Mouse (Mus musculus): ENCODE results near the gene Lekr1. TPM values are rescaled to one million over a fixed set of nuclear protein-coding genes. Genes with fewer than 3 reads are reported as not detected.
"Not testable (repeated sequence)": the region's sequence is repeated elsewhere in the genome, so short reads cannot be mapped to it uniquely, and the experiment has no call there.

Lekr1 gene
- total RNA-seq, 2 experiments from 2014 or later, result 2.3 to 2.4 TPM

DNA sequence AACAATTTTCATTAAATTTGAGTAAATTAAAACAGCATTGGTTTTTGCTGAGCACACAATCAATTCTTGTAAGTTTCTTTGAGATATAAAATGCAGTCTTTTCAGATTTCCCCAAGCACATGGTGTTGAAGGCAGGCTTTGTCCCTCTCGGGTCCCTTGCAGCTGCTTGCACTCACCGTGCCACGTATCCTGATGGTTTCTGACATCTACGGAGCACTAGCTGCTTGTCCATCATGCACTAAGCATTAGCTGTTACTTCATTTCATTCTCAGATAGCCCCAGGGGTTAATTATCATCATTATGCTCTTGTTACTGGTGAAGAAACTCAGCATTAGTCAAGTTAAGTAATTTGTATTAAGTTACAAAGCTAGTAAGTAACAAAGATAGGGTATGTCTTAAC is 78.9 kb downstream of the Lekr1 start:
- DNase-seq, result no peak
- intact Hi-C loops (cut with DNase I), result no loop called here

GRCm38 (mm10) chr3:65764511-65765508 is 98.8 kb downstream of the Lekr1 start:
- DNase-seq, result no peak
- intact Hi-C loops (cut with DNase I), result no loop called here

GRCm38 (mm10) chr3:65766387-65766786 is 100.4 kb downstream of the Lekr1 start:
- no peak for DNase-seq
- intact Hi-C loops (cut with DNase I), result no loop called here

GRCm38 (mm10) chr3:65767202-65767862 is 101.3 kb downstream of the Lekr1 start:
- no peak for DNase-seq
- intact Hi-C loops (cut with DNase I), result no loop called here

DNA sequence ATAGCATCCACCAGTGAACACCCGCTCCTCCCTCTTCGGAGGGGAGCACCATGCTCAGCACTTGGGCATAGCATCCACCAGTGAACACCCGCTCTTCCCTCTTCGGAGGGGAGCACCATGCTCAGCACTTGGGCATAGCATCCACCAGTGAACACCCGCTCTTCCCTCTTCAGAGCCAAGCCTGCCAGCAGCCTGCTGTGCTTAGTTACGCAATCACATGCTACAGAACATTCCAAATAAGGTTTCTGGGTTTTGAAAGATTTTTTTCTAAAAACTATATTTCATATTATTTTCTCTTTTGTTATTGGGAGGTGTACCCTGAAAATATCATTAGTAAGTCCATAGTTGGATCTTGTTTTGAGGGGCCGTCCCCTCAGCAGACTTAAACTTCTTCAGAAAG is 103.6 kb downstream of the Lekr1 start:
- intact Hi-C loops (cut with DNase I); DNase-seq: not testable (repeated sequence)

DNA sequence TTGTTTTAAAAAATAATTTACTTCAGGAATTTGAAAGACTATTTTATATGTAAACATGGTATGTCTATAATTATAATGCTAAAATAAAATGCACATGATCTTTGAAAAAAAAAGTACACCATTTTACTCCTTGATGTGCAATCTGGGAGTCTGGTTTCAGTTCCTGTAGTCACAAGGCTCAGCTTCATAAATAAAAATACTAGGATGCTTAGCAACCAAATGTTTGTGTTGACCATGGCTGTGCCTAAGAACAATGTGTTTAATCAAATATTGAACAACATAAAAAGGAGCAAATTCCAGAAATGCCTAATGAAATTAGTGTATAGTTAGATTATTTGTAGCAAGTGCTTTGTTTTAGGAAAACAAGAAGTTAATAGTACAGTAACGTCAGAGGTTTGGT is 107.9 kb downstream of the Lekr1 start:
- intact Hi-C loops (cut with DNase I), result no loop called here
- no peak for DNase-seq

DNA sequence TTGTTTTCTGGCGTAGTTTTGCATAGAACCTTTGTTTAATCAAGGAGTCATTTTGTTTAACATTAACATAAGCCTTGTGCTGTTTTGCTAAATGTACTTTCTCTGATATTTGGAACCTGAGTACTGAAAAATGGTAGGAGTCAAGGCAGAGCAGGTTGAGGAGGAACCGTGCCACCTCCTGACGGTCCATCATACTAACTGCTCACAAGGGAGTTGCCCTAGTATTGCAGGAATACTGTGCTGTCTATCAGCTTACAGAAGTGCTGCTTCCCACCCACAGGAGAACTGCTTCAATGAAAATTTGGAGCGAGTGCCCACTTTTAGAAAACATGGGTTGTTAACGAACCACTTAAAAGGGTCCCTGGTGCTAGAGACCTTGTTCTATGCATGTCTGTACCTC is 109.1 kb downstream of the Lekr1 start:
- intact Hi-C loops (cut with DNase I), result no loop called here
- no peak for DNase-seq

DNA sequence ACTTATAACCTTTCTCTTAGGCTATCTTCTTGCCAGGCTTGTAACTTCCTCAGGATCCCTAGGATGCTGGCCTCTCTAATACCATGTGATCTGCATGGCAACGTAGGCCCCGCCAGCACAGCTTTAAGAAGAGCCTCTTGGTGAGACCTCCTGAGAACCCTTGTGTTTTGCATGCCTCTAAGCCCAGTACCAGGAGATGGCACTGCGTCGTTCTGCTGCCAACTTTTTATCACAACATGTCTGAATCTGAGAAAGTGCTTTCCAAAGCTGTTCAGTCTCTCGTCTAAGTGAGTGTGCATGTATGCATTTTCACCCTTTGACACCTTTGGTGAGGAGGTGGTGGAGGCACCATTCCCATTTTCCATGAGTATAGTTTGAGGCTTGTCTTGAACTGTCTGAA is 116.2 kb downstream of the Lekr1 start:
- DNase-seq, result no peak
- intact Hi-C loops (cut with DNase I), result no loop called here

GRCm38 (mm10) chr3:65790076-65790685 is 124.2 kb downstream of the Lekr1 start:
- intact Hi-C loops (cut with DNase I), result no loop called here
- no peak for DNase-seq

DNA sequence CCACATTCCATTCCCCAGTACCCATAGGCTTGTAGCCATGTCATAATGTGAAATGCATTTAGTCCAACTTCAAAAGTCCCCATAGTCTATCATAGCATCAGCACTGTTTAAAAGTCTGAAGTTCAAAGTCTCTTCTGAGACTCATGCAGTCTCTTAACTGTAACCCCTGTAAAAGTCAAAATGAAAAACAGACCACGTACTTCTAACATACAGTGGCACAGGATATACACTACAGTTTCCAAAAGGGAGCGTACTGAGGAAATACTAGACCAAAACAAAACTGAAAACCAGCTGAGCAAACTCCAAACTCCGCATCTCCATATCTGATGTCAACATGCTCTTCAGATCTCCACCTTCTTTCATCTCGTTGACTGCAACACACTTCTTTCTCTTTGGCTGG is 127.5 kb downstream of the Lekr1 start:
- no peak for DNase-seq
- intact Hi-C loops (cut with DNase I), result no loop called here

GRCm38 (mm10) chr3:65794711-65795110 is 128.7 kb downstream of the Lekr1 start:
- DNase-seq, result no peak
- intact Hi-C loops (cut with DNase I), result no loop called here

- DNase-seq, result no peak
- intact Hi-C loops (cut with DNase I), result no loop called here
These were observed 131.5 kb downstream of the Lekr1 start for GRCm38 (mm10) chr3:65797345-65798137.

GRCm38 (mm10) chr3:65800962-65801361 is 134.9 kb downstream of the Lekr1 start:
- intact Hi-C loops (cut with DNase I), result no loop called here
- DNase-seq, result no peak

GRCm38 (mm10) chr3:65802185-65802584 is 136.2 kb downstream of the Lekr1 start:
- DNase-seq, result no peak
- intact Hi-C loops (cut with DNase I), result no loop called here

DNA sequence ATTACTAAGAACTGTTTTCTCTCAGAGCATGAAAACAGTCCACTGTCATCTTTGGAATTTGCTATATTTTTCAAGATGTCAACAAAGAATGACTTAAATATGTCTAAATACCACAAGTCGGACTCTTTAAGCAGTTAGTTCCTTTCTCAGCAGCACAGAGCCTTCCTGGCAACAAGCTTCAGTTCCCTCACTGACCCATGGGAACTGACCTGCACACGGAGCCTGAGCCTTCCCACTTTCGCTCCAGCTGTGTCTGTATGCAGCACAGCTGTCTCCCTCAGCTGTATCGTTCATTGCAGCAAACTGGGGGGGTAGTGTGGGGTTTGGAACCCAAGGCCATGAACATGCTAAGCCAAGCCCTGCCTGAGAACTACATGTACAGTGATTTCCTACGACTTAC is 136.8 kb downstream of the Lekr1 start:
- intact Hi-C loops (cut with DNase I), result no loop called here
- peak; percentile 13 to 14 for DNase-seq

GRCm38 (mm10) chr3:65814881-65815280 is 148.9 kb downstream of the Lekr1 start:
- DNase-seq, result no peak
- intact Hi-C loops (cut with DNase I), result no loop called here

DNA sequence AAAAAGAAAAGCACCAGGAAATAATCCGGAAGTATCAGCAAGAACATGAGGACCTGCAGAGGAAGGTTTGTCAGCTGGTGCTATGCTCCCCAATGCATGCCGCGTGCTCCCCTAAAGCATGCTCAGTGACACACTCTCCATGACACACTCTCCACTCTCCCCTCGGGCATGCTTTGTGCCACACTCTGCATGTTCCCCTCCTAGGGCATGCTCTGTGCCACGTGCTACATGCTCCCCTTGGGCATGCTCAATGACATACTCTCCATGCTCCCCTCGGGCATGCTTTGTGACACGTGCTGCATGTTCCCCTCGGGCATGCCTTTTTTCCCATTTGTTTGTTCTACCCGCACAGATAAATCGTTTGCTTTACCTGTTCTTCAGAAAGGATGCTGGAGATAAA is 150.0 kb downstream of the Lekr1 start:
- DNase-seq, result no peak
- intact Hi-C loops (cut with DNase I), result no loop called here

GRCm38 (mm10) chr3:65818597-65818996 is 152.6 kb downstream of the Lekr1 start:
- DNase-seq, result no peak
- intact Hi-C loops (cut with DNase I), result no loop called here

- intact Hi-C loops (cut with DNase I), result no loop called here
These were observed 153.8 kb downstream of the Lekr1 start for GRCm38 (mm10) chr3:65819841-65820240.

DNA sequence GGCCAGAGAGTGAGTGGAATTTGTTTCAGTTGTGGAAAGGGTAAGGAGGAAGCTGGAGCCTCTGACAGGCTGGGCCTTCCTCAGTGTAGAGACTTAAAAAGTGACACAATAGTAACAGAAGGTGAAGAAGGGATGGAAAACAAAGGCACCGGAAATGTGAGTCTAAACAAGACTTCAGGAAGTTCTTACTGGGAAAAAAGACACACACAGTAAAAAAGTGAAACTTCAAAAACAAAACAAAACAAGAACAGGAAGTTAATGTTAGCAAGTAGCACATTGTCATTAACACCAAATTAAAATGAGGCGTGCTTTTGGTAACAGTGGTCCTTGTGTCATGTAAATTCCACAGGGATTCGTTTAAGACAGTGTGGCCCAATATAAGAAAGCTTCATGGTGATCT is 158.9 kb downstream of the Lekr1 start:
- intact Hi-C loops (cut with DNase I), result no loop called here
- DNase-seq, result no peak

More at GRCm38 (mm10) chr3:65819841-65820240, 153.8 kb downstream of the Lekr1 start:
- no peak for DNase-seq

DNA sequence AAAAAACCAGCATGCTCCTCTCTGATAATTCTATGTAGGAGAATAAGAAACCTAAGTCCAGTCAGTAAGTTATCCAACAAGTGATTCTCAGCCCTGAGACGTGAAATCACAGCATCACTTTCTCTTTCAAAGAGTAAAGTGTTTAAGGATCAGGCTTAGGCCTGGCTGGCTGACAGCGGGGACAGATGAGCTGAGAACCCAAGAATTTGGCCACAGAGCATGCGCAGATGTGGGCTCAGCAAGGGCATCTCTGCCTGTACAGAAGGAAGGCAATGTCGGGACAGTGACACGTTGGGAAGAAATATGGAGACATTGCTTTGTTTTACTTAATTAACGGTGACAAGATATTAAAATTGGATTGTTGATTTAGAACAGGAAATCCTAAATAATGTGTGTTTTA is 160.7 kb downstream of the Lekr1 start:
- intact Hi-C loops (cut with DNase I), result no loop called here
- DNase-seq, result no peak

Data from heart, postnatal 36 days (tissue).